Mouse (Mus musculus) monocyte, adult 5-6 weeks (primary cell): Measurements from ENCODE around the gene Pelp1. TPM values are rescaled to one million over a fixed set of nuclear protein-coding genes. Genes with fewer than 3 reads are reported as not detected.

ENCODE experiments used
- ATAC-seq: fragments of 153-309, 156-312 bp; replicated peaks from 2 replicates; pipeline ENCODE4 v1.8.0; 2017; ENCODE audit warnings: mild to moderate bottlenecking; ENCODE audit not compliant: low TSS enrichment, insufficient number of reproducible peaks, severe bottlenecking, poor library complexity, low FRiP score
- total RNA-seq: library from RNA; stranded (forward); fragments of 200-1000, 200-491, 200-594 nt; gene quantifications from 3 replicates; pipeline ENCODE4 v1.2.3, GENCODE M21; 2017

Gene Pelp1
- total RNA-seq, 1 experiment from 2014 or later: 1.6 TPM

- ATAC-seq: no peak
Observed at GRCm38 (mm10) chr11:70351868-70352267, 58.0 kb downstream of the Pelp1 start, which contains the start of gene Alox15. Gene Alox15 (minus strand): TSS chr11:70352031.

DNA sequence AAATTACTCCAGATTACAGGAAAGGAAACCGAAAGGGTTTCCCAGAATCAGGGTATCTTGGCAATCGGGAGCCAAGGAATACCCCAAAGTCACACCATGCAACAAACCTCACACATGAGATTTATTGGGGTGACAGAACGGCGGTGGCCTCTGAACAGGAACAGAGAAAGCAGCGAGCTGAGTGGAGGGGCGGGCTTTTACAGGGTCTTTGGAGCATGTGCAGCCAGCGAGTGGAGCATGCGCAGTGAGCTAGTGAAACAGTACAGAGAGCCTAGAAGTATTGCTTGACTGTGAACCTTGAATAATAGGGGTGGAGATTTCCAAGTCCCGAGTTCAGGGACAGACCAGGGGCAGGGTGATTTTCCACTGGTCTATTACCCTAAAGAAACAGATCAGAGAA is 61.2 kb downstream of the Pelp1 start:
- no peak for ATAC-seq

- ATAC-seq: no peak
Observed at GRCm38 (mm10) chr11:70347861-70348260, 62.0 kb downstream of the Pelp1 start.

GRCm38 (mm10) chr11:70345546-70345945 is 64.3 kb downstream of the Pelp1 start:
- ATAC-seq: no peak

GRCm38 (mm10) chr11:70345061-70345460 is 64.8 kb downstream of the Pelp1 start:
- no peak for ATAC-seq

Other genes with a start within 250 kb of the Pelp1 start
- not detected in 3 replicates for gene Slc16a11, start 197.3 kb downstream of the Pelp1 start, total RNA-seq
- 1.9 to 11.0 TPM (median 3.1 TPM) in 3 replicates for gene Slc16a13, start 189.0 kb downstream of the Pelp1 start, total RNA-seq
- gene Bcl6b, start 180.2 kb downstream of the Pelp1 start, total RNA-seq: not detected in 3 replicates
- 8.1 to 28.1 TPM (median 18.3 TPM) in 3 replicates for gene 0610010K14Rik, start 172.1 kb downstream of the Pelp1 start, total RNA-seq
- gene Gm21988, start 170.2 kb downstream of the Pelp1 start, total RNA-seq: 3.3 to 5.8 TPM in 2 of 3 replicates, not detected in the other
- 17.5 to 31.1 TPM (median 23.2 TPM) in 3 replicates for gene Rnasek, start 170.2 kb downstream of the Pelp1 start, total RNA-seq
- gene Alox12, start 154.7 kb downstream of the Pelp1 start, total RNA-seq: 0.85 to 26.1 TPM (median 1.6 TPM) in 3 replicates
- gene Alox12e, start 87.4 kb downstream of the Pelp1 start, total RNA-seq: 2.5 TPM in 1 of 3 replicates, not detected in the others
- gene Alox15, start 58.0 kb downstream of the Pelp1 start, total RNA-seq: 1.6 to 43.2 TPM (median 41.4 TPM) in 3 replicates
- gene Arrb2, start 22.6 kb upstream of the Pelp1 start, total RNA-seq: 94.2 to 148 TPM (median 113 TPM) in 3 replicates
- gene Med11, start 41.9 kb upstream of the Pelp1 start, total RNA-seq: 37.7 to 56.2 TPM (median 52.1 TPM) in 3 replicates
- 0.21 TPM in 1 of 3 replicates, not detected in the others for gene Zmynd15, start 49.4 kb upstream of the Pelp1 start, total RNA-seq
- 1.6 to 3.5 TPM (median 2.8 TPM) in 3 replicates for gene Cxcl16, start 50.0 kb upstream of the Pelp1 start, total RNA-seq
- gene Tm4sf5, start 95.2 kb upstream of the Pelp1 start, total RNA-seq: not detected in 3 replicates
- gene Vmo1, start 104.6 kb upstream of the Pelp1 start, total RNA-seq: not detected in 3 replicates
- gene Gltpd2, start 109.2 kb upstream of the Pelp1 start, total RNA-seq: not detected in 3 replicates
- gene Psmb6, start 115.3 kb upstream of the Pelp1 start, total RNA-seq: 181 to 224 TPM (median 209 TPM) in 3 replicates
- not detected in 3 replicates for gene Gm40193, start 122.9 kb upstream of the Pelp1 start, total RNA-seq
- 5.1 to 22.0 TPM (median 11.1 TPM) in 3 replicates for gene Pld2, start 130.0 kb upstream of the Pelp1 start, total RNA-seq
- 50.8 to 81.3 TPM (median 55.8 TPM) in 3 replicates for gene Mink1, start 152.8 kb upstream of the Pelp1 start, total RNA-seq
- not detected in 3 replicates for gene 4930544D05Rik, start 205.8 kb upstream of the Pelp1 start, total RNA-seq
- 2.1 to 17.4 TPM (median 5.5 TPM) in 3 replicates for gene Chrne, start 209.2 kb upstream of the Pelp1 start, total RNA-seq
- 0.57 to 3.3 TPM in 2 of 3 replicates, not detected in the other for gene Gp1ba, start 229.1 kb upstream of the Pelp1 start, total RNA-seq
- gene Rnf167, start 237.2 kb upstream of the Pelp1 start, total RNA-seq: 89.4 to 129 TPM (median 90.9 TPM) in 3 replicates
- gene Slc25a11, start 237.4 kb upstream of the Pelp1 start, total RNA-seq: 41.1 to 62.6 TPM (median 43.5 TPM) in 3 replicates
- gene Pfn1, start 244.6 kb upstream of the Pelp1 start, total RNA-seq: 527 to 871 TPM (median 568 TPM) in 3 replicates
- gene Eno3, start 247.2 kb upstream of the Pelp1 start, total RNA-seq: 236 to 452 TPM (median 414 TPM) in 3 replicates